Mouse (Mus musculus): ENCODE results near the gene Kcnn1. TPM values are rescaled to one million over a fixed set of nuclear protein-coding genes. Genes with fewer than 3 reads are reported as not detected.

The Kcnn1 gene
- polyA plus RNA-seq, 1 experiment = 22.1 TPM

DNA sequence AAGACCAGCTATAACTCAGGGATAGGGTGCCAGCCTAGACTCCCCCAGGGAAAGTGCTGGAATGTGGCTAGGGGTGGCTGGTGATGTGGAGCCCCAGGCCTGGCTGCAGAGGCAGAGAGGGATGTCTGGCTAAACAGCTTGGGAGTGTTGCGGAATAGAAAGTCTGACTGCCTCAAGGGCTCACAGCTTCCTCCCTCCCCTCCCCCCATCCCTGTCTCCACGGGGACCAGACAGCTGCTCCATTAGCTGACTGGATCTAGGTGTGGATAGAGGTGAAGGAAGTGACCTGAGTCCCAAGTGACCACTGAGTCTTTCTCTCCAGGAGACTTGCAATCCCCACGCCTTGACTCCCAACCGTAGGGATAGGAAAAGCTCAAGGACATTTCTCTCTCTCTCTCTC lies 40.1 kb upstream of the Kcnn1 start:
- no peaks in the 10 kb centered on the region for H3K27me3 ChIP-seq (ENCODE audit: control insufficient read depth, insufficient read depth, low read length)
- WGBS = 49% methylated on average over 4 of the region's 4 CpGs
- H3K4me3 ChIP-seq (replicated peaks; ENCODE audit: insufficient read depth, low read depth, low read length) = no peak overlapping the region

DNA sequence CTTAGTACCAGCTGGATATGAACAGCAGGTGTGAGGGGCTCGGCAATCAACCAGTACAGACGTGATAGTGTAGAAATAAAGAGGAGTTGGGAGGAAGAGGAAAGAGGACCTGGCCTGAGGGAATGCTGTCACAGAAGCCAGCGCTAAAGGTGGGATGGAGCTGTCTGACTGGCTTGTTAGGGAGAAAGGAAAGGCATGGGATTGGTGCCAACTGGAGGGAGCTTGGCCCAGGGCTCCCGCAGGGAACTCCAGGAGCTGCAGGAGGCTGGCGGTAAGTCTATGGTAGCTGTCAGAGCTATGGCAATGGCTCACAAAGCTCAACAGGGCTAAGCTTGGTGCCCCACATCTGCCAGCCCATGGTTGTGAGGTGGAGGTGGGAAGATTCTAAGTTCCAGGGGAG lies 39.2 kb upstream of the Kcnn1 start:
- WGBS = 7% methylated on average over 5 of the region's 5 CpGs

More for the DNA sequence above, 40.1 kb upstream of the Kcnn1 start:
- Histone ChIP-seq H3K4me1 (ENCODE audit: control insufficient read depth, insufficient read depth, low read length) (peaks cover 9% of the 10 kb centered on the region; the same call in 1 of the 2 replicates), H3K27ac (ENCODE audit: insufficient read depth, low read length) (no peak overlapping the region)
- TF ChIP-seq CTCF (IDR thresholded peaks at IDR 0.05; ENCODE audit: borderline replicate concordance, insufficient read depth, low read depth, low read length) (no peak), POLR2A (IDR thresholded peaks at IDR 0.05; ENCODE audit: borderline replicate concordance, insufficient read depth, low read length) (no peak)
- DNase-seq = no peak

DNA sequence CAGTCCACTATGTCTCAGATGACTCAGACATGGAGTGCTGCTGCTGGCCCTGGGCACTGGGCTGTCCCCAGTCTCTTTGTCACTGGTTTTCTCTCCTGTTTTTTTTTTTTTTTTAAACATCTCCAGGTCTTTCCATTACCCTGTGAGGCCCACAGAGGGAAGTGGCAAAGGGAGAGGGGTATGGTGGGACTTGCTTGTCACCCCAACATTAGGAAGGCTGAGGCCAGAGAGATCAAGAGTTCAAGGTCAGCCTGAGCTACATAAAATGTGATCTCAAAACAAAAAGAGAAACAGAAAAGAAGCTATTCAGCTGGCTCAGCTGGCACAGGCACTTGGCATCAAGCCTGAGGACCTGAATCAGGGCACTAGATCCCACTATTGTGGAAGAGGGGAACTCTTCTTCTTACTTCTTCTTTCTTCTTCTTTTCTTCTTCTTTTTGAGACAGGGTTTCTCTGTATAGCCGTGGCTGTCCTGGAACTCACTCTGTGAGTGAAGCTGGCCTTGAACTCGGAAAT lies 37.9 kb upstream of the Kcnn1 start:
- Histone ChIP-seq H3K4me3 (replicated peaks; ENCODE audit: insufficient read depth, low read depth, low read length) (no peak overlapping the region), H3K27ac (ENCODE audit: insufficient read depth, low read length) (no peak overlapping the region), H3K4me1 (ENCODE audit: control insufficient read depth, insufficient read depth, low read length) (0 out of 2 replicates have a peak, but pooled peaks cover 3% of the 10 kb centered on the region), H3K27me3 (ENCODE audit: control insufficient read depth, insufficient read depth, low read length) (no peaks in the 10 kb centered on the region)
- no peak for DNase-seq
- 73% methylated on average over 2 of the region's 2 CpGs for WGBS
- TF ChIP-seq POLR2A (IDR thresholded peaks at IDR 0.05; ENCODE audit: borderline replicate concordance, insufficient read depth, low read length) (no peak), CTCF (IDR thresholded peaks at IDR 0.05; ENCODE audit: borderline replicate concordance, insufficient read depth, low read depth, low read length) (no peak)

More for the DNA sequence above, 39.2 kb upstream of the Kcnn1 start:
- no peak for DNase-seq
- Histone ChIP-seq H3K27ac (ENCODE audit: insufficient read depth, low read length) (no peak overlapping the region), H3K4me3 (replicated peaks; ENCODE audit: insufficient read depth, low read depth, low read length) (no peak overlapping the region), H3K4me1 (ENCODE audit: control insufficient read depth, insufficient read depth, low read length) (peaks cover 6% of the 10 kb centered on the region; the same call in 1 of the 2 replicates), H3K27me3 (ENCODE audit: control insufficient read depth, insufficient read depth, low read length) (no peaks in the 10 kb centered on the region)
- no peak for TF ChIP-seq POLR2A (IDR thresholded peaks at IDR 0.05; ENCODE audit: borderline replicate concordance, insufficient read depth, low read length)
- TF ChIP-seq CTCF (IDR thresholded peaks at IDR 0.05; ENCODE audit: borderline replicate concordance, insufficient read depth, low read depth, low read length) = no peak

DNA sequence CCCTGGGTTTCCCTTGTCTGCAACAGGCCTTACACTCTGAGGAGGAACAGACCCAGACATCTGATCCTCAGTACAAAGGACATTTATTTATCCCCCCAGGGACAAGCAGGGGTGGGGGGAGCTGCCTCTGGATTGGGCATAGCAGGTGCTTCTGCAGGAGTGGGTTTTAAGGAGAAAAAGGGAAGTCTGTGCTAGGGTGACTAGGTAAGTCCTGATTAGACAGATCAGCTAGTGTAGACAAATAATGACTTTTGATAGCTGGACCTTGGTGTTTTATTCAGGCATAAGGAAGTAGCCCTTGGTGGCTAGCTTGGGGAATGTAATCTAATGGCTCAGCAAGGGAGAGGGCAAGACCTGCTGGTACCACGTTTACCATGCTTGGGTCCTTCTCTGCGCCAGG lies 36.2 kb upstream of the Kcnn1 start:
- H3K4me1 ChIP-seq (ENCODE audit: control insufficient read depth, insufficient read depth, low read length) = 0 out of 2 replicates have a peak, but pooled peaks cover 3% of the 10 kb centered on the region
- H3K27ac ChIP-seq (ENCODE audit: insufficient read depth, low read length) = no peak overlapping the region
- TF ChIP-seq POLR2A (IDR thresholded peaks at IDR 0.05; ENCODE audit: borderline replicate concordance, insufficient read depth, low read length) (no peak), CTCF (IDR thresholded peaks at IDR 0.05; ENCODE audit: borderline replicate concordance, insufficient read depth, low read depth, low read length) (no peak)
- no peak for DNase-seq
- no peaks in the 10 kb centered on the region for H3K27me3 ChIP-seq (ENCODE audit: control insufficient read depth, insufficient read depth, low read length)
- WGBS = 75% methylated on average over 2 of the region's 2 CpGs
- no peak overlapping the region for H3K4me3 ChIP-seq (replicated peaks; ENCODE audit: insufficient read depth, low read depth, low read length)

DNA sequence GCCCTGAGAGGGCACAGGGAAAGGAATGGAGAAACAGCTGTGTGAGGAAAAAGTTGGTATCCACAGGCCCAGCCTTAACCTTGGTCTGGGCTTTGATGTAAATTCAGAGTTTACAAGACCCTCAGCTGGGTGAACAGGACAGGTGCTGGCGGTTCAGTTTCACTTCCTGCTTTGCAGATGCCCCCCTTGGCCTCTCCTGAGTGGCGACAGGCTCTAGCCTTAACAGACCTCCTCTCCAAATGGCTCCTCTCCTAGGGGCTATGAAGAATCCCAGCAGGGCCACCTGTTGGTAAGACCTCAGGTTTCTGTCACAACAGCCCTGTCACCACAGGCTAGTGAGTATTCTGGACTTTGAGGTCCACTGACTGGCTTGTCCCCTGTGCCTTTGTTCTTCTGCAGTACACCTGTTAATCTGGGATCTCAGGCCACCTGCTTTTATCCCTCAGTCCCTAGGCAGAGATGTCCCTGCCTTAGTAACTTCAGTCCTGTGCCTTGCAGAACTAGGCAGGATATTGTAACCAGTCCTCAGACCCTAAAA lies 35.7 kb upstream of the Kcnn1 start:
- Histone ChIP-seq H3K27ac (ENCODE audit: insufficient read depth, low read length) (no peak overlapping the region), H3K27me3 (ENCODE audit: control insufficient read depth, insufficient read depth, low read length) (no peaks in the 10 kb centered on the region), H3K4me1 (ENCODE audit: control insufficient read depth, insufficient read depth, low read length) (0 out of 2 replicates have a peak, but pooled peaks cover 3% of the 10 kb centered on the region), H3K4me3 (replicated peaks; ENCODE audit: insufficient read depth, low read depth, low read length) (no peak overlapping the region)
- TF ChIP-seq CTCF (IDR thresholded peaks at IDR 0.05; ENCODE audit: borderline replicate concordance, insufficient read depth, low read depth, low read length) (no peak), POLR2A (IDR thresholded peaks at IDR 0.05; ENCODE audit: borderline replicate concordance, insufficient read depth, low read length) (no peak)
- WGBS = 55% methylated on average over 2 of the region's 2 CpGs
- peak in 1 of 2 experiments; percentile 16 for DNase-seq

DNA sequence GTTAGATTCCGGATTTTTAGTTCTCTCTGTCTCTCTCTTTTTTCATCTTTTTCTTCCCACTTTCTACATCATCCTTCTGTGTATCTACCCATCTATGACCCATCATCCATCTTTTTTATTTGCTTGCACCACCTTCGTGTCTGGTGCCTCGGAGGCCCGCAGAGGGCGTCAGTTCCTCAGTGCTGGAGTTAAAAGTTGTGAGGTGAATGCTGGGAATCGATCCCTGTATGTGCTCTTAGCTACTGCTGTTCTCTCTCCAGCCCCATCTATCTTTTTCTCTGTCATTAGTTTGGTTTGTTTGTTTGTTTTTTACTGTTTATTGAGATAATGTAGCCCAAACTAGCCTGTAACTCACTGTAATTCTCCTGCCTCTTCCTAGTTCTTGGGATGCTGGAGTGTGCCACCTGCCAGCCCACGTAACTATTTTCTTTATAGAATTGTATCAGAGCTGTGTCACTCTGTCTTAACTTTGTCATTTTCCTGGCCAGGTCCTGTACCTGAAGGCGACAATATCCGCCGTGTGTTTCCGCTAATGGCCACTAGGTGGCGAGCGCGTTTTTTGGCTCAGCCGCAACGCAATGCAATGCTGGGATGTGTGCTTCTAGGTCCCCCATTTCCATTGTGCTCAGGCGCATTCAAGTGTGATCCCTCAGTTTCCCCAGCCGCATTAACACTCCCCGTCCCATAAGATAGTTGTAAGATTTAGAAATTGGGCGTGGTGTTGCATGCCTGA lies 34.8 kb upstream of the Kcnn1 start:
- WGBS = under 1% methylated on average over 20 of the region's 20 CpGs
- Histone ChIP-seq H3K4me1 (ENCODE audit: control insufficient read depth, insufficient read depth, low read length) (0 out of 2 replicates have a peak, but pooled peaks cover 3% of the 10 kb centered on the region), H3K27me3 (ENCODE audit: control insufficient read depth, insufficient read depth, low read length) (no peaks in the 10 kb centered on the region), H3K27ac (ENCODE audit: insufficient read depth, low read length) (no peak overlapping the region; the same call in 1 of the 2 replicates), H3K4me3 (replicated peaks; ENCODE audit: insufficient read depth, low read depth, low read length) (peak overlapping the region; percentile 75)
- peak; percentile 85 to 92 for DNase-seq
- no peak for TF ChIP-seq POLR2A (IDR thresholded peaks at IDR 0.05; ENCODE audit: borderline replicate concordance, insufficient read depth, low read length)
- peak; percentile 95 for TF ChIP-seq CTCF (IDR thresholded peaks at IDR 0.05; ENCODE audit: borderline replicate concordance, insufficient read depth, low read depth, low read length)

DNA sequence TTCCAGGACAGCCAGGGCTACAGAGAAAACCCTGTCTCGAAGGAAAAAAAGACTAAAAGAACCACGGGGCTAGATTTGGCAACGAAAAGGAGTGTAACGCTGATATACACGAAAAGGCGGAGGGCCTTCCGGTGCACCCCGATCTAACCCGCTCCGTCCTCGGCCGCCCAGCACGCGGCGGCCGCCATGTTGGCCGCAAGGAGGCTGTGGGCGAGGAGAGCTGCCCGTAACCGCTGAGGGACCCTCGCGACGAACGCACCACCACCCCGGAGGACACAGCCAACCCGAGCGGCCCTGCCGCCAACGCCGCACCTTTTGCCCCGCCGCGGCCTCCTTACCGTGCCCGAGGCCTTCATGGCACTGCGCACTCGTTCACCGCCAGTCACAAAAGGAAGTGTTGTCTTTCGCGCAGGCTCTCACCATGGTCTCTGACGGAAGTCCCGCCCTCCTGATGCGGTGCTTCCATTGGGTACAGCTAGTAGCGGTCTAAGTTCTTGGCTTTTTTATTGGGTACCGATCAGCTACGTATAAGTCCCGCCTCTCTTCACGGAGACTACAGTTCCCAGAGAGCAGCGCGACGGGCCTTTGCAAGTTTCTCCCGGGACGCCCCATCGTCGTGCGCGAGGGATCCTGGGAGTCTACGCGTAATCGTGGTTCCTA lies 34.1 kb upstream of the Kcnn1 start, which contains the start of gene Rpl18a:
TSS of gene Rpl18a (minus strand) at position 392 of the 660 bp plus-strand sequence.
- peak within 1 kb of the TSS; percentile 79 for H3K4me3 ChIP-seq (replicated peaks; ENCODE audit: insufficient read depth, low read depth, low read length)
- under 1% methylated on average over 60 of the region's 60 CpGs for WGBS
- no peaks in the 10 kb centered on the region for H3K27me3 ChIP-seq (ENCODE audit: control insufficient read depth, insufficient read depth, low read length)
- peak; percentile 95 to 99 for DNase-seq
- H3K4me1 ChIP-seq (ENCODE audit: control insufficient read depth, insufficient read depth, low read length) = 0 out of 2 replicates have a peak, but pooled peaks cover 3% of the 10 kb centered on the region
- no peak for TF ChIP-seq CTCF (IDR thresholded peaks at IDR 0.05; ENCODE audit: borderline replicate concordance, insufficient read depth, low read depth, low read length)
- TF ChIP-seq POLR2A (IDR thresholded peaks at IDR 0.05; ENCODE audit: borderline replicate concordance, insufficient read depth, low read length) = peak; percentile 93
- peak within 1 kb of the TSS; percentile 55; the same call in 1 of the 2 replicates for H3K27ac ChIP-seq (ENCODE audit: insufficient read depth, low read length)

All from cerebellum, adult 2 months (tissue).